Mouse (Mus musculus): ENCODE results near the gene Zfp710. TPM values are rescaled to one million over a fixed set of nuclear protein-coding genes. Genes with fewer than 3 reads are reported as not detected.

Gene Zfp710
- total and polyA plus RNA-seq, 3 experiments = 14.8 to 19.1 TPM; not detected in 1

DNA sequence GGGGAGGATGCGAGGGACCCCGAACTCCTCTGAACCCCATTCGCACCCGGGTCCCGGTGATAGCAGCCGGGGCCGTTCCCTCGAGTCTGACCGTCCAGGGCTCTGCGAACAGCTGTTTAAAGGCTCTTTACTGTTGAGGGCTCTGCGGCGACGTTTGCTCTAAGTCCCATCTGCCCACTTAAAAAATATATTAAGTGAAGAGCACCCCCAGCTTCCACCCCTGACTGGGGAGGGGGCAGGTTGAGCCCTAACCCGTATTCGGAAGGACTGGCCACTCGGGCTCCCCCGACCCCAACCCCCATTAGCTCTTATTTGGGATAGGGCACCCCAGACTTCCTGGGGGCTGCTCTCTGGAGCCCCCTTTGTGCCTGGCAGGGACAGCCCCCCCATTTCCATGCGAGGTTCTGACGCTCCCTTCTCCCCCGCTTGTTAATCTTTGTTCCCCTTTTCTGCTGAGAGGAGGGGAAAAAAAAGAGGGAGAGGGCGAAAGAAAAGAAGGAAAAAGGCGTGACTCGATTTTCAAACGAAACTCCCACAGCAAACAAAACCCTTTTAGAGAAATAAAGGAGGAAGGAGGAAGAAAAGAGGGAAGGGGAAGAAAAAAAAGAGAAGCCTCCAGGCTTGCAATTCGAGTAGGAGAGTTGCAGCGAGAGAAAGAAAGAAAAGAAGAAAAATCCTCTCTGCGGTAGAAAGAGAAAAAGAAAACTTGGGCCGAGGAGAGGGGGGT is 940 bp downstream of the Zfp710 start:
- H3K4me1 ChIP-seq (ENCODE audit: control insufficient read depth in 1 of 2, insufficient read depth in 2 of 2, low read length in 2 of 2) = peaks cover 4 to 9% of the 10 kb centered on the region in 2 experiments
- DNase-seq (ENCODE audit: low read depth, low spot score) = peak; percentile 46
- H3K27me3 ChIP-seq (ENCODE audit: control insufficient read depth in 1 of 2, insufficient read depth in 2 of 2, low read length in 2 of 2) = no peaks in the 10 kb centered on the region
- H3K36me3 ChIP-seq (ENCODE audit: control insufficient read depth in 1 of 2, insufficient read depth in 2 of 2, low read length in 2 of 2) = peaks cover 0 to 6% of the 10 kb centered on the region in 2 experiments; a peak in 2 of 4 replicates
- H3K27ac ChIP-seq (ENCODE audit: control insufficient read depth, low read depth, low read length) = peak overlapping the region; percentile 60
- H3K4me3 ChIP-seq (ENCODE audit: control insufficient read depth in 1 of 2, insufficient read depth in 1 of 2, low read depth in 2 of 2, low read length in 2 of 2) = peak overlapping the region; percentile 75 to 79
- peaks cover 30% of the 10 kb centered on the region for H3K79me2 ChIP-seq (ENCODE audit: control insufficient read depth, insufficient read depth, low read length, poor library complexity)
- H3K9me3 ChIP-seq (replicated peaks; ENCODE audit: insufficient read depth, low read length) = no peaks in the 10 kb centered on the region
- peak overlapping the region; percentile 98 for H3K9ac ChIP-seq (ENCODE audit: control insufficient read depth, low read depth, low read length, poor library complexity, severe bottlenecking)
- TF ChIP-seq CTCF (IDR thresholded peaks at IDR 0.05 in 2 of 3, conservative IDR thresholded peaks at IDR 0.05 in 1 of 3; ENCODE audit: control insufficient read depth in 1 of 3, insufficient read depth in 1 of 3, low read depth in 2 of 3, low read length in 3 of 3, poor library complexity in 1 of 3, severe bottlenecking in 1 of 3) (no peak), RCOR1 (IDR thresholded peaks at IDR 0.05; ENCODE audit: low read depth, low read length) (peak; percentile 12; the same call in 1 of the 2 replicates), MAX (IDR thresholded peaks at IDR 0.05; ENCODE audit: low read length) (no peak), UBTF (IDR thresholded peaks at IDR 0.05; ENCODE audit: borderline replicate concordance, insufficient read depth, low read depth, low read length) (no peak), CHD1 (IDR thresholded peaks at IDR 0.05; ENCODE audit: low read depth, low read length) (0 out of 2 replicates have a peak, but pooled peaks have one; percentile 63), HCFC1 (IDR thresholded peaks at IDR 0.05; ENCODE audit: low read depth, low read length) (0 out of 2 replicates have a peak, but pooled peaks have one; percentile 18), ZNF384 (IDR thresholded peaks at IDR 0.05; ENCODE audit: low read depth, low read length) (peak; percentile 68), SIN3A (IDR thresholded peaks at IDR 0.05; ENCODE audit: low read length) (peak; percentile 37), EP300 (IDR thresholded peaks at IDR 0.05; ENCODE audit: low read depth in 1 of 2, low read length in 2 of 2) (0 out of 4 replicates have a peak, but pooled peaks of 1 of the 2 experiments have one; percentile 20), GABPA (IDR thresholded peaks at IDR 0.05; ENCODE audit: low read depth, low read length) (no peak)

DNA sequence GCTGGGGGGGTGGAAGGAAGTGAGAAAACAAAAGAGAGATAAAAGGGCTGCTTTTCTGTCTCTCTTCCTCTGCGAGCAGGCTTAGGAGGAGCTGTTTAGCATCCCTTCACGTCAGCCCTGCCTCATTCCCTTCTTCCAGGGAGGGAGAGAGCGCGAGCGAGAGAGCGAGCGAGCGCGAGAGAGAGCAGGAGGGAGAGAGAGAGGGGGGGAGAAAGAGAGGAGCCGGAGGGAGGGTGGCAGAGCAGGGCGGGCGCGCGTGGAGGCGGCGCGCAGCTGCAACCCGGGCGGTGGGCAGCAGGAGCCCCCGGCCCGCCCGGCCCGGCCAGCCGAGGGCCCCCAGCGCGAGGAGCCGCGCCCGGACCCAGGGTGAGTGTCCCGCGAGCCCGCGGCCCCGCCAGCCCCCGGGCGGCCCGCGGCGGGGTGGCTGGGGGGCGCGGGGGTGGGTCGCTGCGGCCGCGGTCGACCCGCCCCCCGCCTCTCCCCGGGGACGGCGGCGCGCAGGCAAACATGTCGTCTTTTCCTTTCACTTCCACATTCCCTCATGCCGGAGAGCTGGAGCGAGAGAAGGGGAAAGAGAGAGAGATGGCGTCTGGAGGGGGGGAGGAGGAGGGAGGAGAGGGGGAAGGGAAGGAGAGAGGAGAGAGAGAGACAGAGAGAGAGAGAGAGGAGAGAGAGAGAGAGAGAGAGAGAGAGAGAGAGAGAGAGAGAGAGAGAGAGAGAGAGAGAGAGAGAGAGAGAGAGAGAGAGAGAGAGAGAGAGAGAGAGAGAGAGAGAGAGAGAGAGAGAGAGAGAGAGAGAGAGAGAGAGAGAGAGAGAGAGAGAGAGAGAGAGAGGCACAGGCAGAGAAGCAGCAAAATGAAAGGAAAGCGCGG is 1.7 kb downstream of the Zfp710 start:
- Histone ChIP-seq H3K27me3 (ENCODE audit: control insufficient read depth in 1 of 2, insufficient read depth in 2 of 2, low read length in 2 of 2) (no peaks in the 10 kb centered on the region), H3K9me3 (replicated peaks; ENCODE audit: insufficient read depth, low read length) (no peaks in the 10 kb centered on the region), H3K79me2 (ENCODE audit: control insufficient read depth, insufficient read depth, low read length, poor library complexity) (peaks cover 33% of the 10 kb centered on the region), H3K4me1 (ENCODE audit: control insufficient read depth in 1 of 2, insufficient read depth in 2 of 2, low read length in 2 of 2) (peaks cover 4 to 9% of the 10 kb centered on the region in 2 experiments), H3K27ac (ENCODE audit: control insufficient read depth, low read depth, low read length) (peak overlapping the region; percentile 72), H3K36me3 (ENCODE audit: control insufficient read depth in 1 of 2, insufficient read depth in 2 of 2, low read length in 2 of 2) (peaks cover 0 to 6% of the 10 kb centered on the region in 2 experiments; a peak in 2 of 4 replicates), H3K9ac (ENCODE audit: control insufficient read depth, low read depth, low read length, poor library complexity, severe bottlenecking) (peak overlapping the region; percentile 98), H3K4me3 (ENCODE audit: control insufficient read depth in 1 of 2, insufficient read depth in 1 of 2, low read depth in 2 of 2, low read length in 2 of 2) (peak overlapping the region; percentile 79 to 94)
- DNase-seq (ENCODE audit: low read depth, low spot score) = peak; percentile 66
- TF ChIP-seq NRF1 (IDR thresholded peaks at IDR 0.05; ENCODE audit: insufficient read depth, low read depth, low read length, poor library complexity, severe bottlenecking) (0 out of 2 replicates have a peak, but pooled peaks have one; percentile 17), ZC3H11A (IDR thresholded peaks at IDR 0.05; ENCODE audit: low read depth, low read length) (no peak), ELF1 (IDR thresholded peaks at IDR 0.05; ENCODE audit: low read depth, low read length) (no peak), TBP (IDR thresholded peaks at IDR 0.05; ENCODE audit: low read depth, low read length) (0 out of 2 replicates have a peak, but pooled peaks have one; percentile 35), POLR2A (IDR thresholded peaks at IDR 0.05; ENCODE audit: control insufficient read depth in 1 of 2, insufficient read depth in 1 of 2, low read depth in 1 of 2, low read length in 2 of 2, poor library complexity in 1 of 2) (peak; percentile 23 to 51; a peak in 1 of 4 replicates), MXI1 (IDR thresholded peaks at IDR 0.05; ENCODE audit: low read depth, low read length) (peak; percentile 20; the same call in 1 of the 2 replicates), MYB (IDR thresholded peaks at IDR 0.05; ENCODE audit: low read depth, low read length) (no peak), ETS1 (IDR thresholded peaks at IDR 0.05; ENCODE audit: low read depth, low read length) (no peak), MYC (IDR thresholded peaks at IDR 0.05; ENCODE audit: low read depth, low read length) (no peak), GABPA (IDR thresholded peaks at IDR 0.05; ENCODE audit: low read depth, low read length) (no peak), CHD2 (IDR thresholded peaks at IDR 0.05; ENCODE audit: low read length) (no peak), POLR2AphosphoS5 (IDR thresholded peaks at IDR 0.05; ENCODE audit: borderline replicate concordance, low read depth, low read length) (no peak), GATA1 (IDR thresholded peaks at IDR 0.05; ENCODE audit: low read depth, low read length) (no peak; the same call in 1 of the 2 replicates), UBTF (IDR thresholded peaks at IDR 0.05; ENCODE audit: borderline replicate concordance, insufficient read depth, low read depth, low read length) (no peak), JUND (IDR thresholded peaks at IDR 0.05; ENCODE audit: low read depth, low read length) (peak; percentile 95), MAX (IDR thresholded peaks at IDR 0.05; ENCODE audit: low read length) (no peak), MAFK (IDR thresholded peaks at IDR 0.05; ENCODE audit: borderline replicate concordance, low read depth, low read length) (no peak), EP300 (IDR thresholded peaks at IDR 0.05; ENCODE audit: low read depth in 1 of 2, low read length in 2 of 2) (no peak), USF1 (IDR thresholded peaks at IDR 0.05; ENCODE audit: low read depth, low read length) (no peak), HCFC1 (IDR thresholded peaks at IDR 0.05; ENCODE audit: low read depth, low read length) (no peak), CHD1 (IDR thresholded peaks at IDR 0.05; ENCODE audit: low read depth, low read length) (no peak), ZKSCAN1 (IDR thresholded peaks at IDR 0.05; ENCODE audit: low read depth, low read length) (no peak)

Data from MEL (cell line).